Mouse (Mus musculus) cerebellum, adult 2 months (tissue): ENCODE results near the gene Shmt2.

ENCODE experiments used
- CTCF ChIP-seq: fragments of 200-500 bp; IDR thresholded peaks from 2 replicates; pipeline ENCODE4 v1.5.1; 2011; ENCODE audit warnings: low read depth, mild to moderate bottlenecking, control low read depth, low read length, moderate library complexity, borderline replicate concordance; ENCODE audit not compliant: insufficient read depth
- POLR2A ChIP-seq: fragments of 200-500 bp; IDR thresholded peaks from 2 replicates; pipeline ENCODE4 v1.6.1; 2011; ENCODE audit warnings: low read length, control low read depth, borderline replicate concordance; ENCODE audit not compliant: insufficient read depth

DNA sequence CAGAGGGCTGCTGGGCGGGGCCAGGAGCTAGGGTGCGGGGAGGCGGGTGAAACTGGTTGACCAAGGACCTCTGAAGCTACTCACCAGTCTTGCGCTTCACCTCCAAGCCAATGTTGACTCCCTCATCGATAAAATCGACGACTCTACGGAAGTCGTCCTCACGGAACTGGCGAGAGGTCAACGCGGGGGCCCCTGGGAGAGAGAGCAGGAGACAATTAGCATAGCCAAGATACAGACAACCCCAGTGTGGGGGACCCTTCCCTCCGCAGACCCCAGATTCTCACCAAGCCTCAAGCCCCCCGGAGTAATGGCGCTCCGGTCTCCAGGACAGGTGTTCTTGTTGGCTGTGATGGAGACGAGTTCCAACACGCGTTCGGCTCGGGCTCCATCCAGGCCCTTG is 4.3 kb downstream of the Shmt2 start:
- TF ChIP-seq POLR2A (no peak), CTCF (no peak)
